Mouse (Mus musculus) layer of hippocampus, adult 9-10 months (tissue): ENCODE results near the gene Wwc1.

Experiments used
- DNase-seq: peaks from one replicate; pipeline ENCODE4 v3.0.0; 2022; ENCODE audit warnings: low spot score

The Wwc1 gene

GRCm38 (mm10) chr11:35933402-35934085 is 46.8 kb downstream of the Wwc1 start:
- no peak for DNase-seq

DNA sequence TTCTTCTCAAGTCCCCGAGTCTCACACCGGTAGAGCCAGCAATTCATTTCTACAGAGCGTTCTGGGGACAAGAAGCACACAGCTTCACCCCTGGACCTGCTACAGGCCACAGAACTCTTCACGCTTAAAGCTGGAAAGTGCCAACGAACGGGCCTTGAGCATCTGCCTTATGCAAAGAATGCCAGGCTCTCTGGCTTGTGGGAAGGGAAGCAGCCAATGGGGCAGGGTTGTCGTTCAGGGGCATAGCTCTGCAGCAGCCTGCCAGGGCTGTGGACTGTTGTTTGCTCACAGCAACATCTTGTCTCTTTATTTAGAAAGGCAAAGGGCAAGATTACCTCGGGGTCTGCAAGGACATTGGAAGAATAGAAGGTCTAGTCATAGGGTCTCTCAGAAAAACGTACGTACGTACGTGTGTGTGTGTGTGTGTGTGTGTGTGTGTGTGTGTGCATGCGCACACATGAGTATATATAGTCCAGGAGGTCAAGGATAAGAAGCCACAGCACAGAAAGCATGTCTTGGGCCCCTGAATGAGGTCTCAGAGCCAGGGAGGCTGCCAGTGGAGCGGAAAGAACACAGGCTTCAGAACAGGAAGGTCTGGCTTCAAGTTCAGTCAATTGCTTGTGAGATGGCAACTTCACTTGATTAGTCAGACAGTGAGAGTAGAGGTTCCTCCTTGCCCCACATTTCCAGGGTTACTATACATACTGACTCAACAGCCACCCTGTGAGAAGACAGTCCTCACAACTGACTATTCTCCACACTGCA is 48.0 kb downstream of the Wwc1 start:
- DNase-seq = no peak

- no peak for DNase-seq
Observed at GRCm38 (mm10) chr11:35930511-35931060, 49.7 kb downstream of the Wwc1 start.

- DNase-seq = no peak
Observed at GRCm38 (mm10) chr11:35928453-35928852, 51.9 kb downstream of the Wwc1 start.

GRCm38 (mm10) chr11:35927309-35927708 is 53.0 kb downstream of the Wwc1 start:
- no peak for DNase-seq

- no peak for DNase-seq
Observed at GRCm38 (mm10) chr11:35925592-35925991, 54.7 kb downstream of the Wwc1 start.

GRCm38 (mm10) chr11:35922205-35922873 is 58.0 kb downstream of the Wwc1 start:
- DNase-seq = no peak

DNA sequence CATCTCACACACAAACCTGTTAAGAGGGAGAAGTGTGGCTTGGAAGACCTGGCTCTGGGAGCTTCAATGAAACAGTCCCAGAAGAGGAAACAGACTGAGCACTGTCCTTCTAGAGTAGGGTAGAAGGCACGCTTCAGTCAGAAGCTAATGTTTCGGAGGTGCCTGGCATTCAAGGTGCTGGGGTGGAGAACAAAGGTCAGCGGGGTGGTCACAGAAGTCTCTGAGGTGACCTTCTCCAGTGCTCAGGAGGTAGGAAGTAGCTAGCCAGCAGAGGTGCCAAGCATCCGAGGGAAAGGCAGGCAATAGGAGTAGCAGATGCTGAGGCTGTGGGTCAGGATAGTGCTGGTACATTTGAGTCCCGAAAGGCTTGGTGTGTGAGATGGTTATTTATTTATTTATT is 59.6 kb downstream of the Wwc1 start:
- DNase-seq = no peak

DNA sequence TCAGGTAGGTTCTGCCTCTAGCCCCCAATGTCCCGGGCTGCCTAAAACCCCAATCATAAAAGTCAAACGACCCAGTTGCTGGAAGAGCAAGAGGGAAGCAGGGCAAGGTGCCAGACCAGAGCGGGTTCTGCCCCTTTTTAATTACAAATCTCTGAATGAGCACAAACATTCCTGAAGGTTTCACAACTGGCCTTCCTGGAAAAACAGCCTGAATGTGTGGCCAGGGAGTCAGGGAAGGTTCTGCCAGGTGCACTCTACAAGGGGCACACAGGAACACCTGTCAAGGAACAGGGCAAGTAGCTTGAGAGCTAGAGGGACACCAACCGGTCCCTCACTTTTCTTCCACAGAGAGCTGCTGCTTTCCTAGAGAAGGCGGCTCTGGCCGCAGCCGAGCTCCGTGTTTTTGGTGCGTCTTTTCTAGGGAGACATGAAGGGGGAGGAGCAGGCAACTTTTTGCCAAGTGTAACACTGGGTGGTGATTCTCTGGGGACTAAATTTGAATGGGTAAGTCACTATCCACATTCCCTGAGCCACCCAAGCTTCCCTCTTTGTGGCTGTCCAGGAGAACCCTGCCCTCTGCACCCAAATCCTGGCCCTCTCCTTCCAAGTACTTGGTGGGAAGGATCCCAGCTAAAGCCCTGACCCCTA is 60.3 kb downstream of the Wwc1 start:
- no peak for DNase-seq

DNA sequence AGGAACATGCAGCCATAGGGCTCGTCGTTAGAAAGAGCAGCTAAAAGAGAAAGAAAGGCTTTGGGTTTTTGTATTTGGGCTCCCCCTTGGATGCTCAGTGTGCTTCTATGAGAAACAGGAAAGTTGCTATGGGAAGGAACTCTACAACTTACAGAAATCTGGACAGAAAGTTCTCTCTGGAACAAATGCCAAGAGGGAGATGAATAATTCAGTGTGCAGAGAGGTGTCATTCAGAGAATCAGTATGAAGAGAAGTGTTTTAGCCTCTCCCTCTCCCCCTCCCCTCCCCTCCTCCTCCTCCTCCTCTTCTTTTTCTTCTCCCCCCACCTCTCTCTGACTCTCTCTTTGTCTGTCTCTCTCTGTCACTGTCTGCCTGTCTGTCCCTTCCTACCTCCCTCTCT is 60.9 kb downstream of the Wwc1 start:
- DNase-seq = no peak

DNA sequence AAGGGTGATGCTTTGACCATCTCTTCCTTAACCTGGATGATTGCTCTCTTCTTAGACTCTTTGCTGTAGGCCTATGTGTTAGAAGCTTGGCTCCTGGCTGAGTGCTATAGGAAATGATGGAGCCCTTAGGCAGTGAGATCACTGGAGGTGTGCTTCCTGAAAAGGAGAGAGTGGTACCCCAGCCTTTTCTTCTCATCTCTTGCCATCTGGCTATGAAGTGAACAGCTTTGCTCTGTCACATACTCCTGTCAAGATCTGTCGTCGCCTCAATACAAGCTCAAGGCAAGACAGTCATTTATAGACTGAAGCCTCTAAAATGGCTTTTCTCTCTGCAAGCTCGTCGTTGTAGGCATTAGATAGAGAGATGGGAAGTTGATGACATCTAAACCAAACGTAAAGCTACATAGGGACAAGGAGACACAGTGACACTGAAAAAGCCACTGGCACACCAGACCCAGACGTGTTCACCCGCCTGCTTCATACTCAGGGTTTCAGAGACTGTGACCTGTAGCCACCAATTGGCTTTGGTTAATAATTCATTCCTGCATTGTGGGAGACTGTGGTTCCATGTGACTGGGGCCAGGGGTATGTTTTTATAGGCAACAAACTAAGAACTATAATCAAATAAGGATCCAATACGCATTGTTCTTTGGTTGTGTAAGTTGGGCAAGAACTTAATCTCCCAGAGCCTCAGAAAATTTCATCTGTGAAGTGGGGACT is 63.7 kb downstream of the Wwc1 start:
- DNase-seq = no peak

DNA sequence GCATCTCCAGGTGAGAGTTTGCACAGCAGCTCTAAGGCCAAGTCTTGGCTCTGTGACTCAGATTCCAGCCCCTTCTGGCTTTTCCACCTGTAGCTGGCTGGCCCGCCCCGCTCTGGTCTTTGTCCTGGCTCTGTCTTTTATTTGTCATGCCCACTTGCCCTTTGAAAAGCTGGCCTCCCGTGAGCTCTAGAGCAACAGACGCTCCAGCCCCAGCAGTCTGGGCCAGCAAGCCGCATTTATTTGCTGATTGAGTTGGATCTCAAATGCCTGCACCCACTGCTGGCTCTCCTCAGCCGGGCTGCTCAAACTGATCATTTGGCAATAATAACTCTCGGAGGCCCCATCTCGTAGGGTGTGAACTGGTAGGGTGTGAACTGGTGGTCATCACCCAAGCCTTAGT is 64.8 kb downstream of the Wwc1 start:
- DNase-seq = no peak

DNA sequence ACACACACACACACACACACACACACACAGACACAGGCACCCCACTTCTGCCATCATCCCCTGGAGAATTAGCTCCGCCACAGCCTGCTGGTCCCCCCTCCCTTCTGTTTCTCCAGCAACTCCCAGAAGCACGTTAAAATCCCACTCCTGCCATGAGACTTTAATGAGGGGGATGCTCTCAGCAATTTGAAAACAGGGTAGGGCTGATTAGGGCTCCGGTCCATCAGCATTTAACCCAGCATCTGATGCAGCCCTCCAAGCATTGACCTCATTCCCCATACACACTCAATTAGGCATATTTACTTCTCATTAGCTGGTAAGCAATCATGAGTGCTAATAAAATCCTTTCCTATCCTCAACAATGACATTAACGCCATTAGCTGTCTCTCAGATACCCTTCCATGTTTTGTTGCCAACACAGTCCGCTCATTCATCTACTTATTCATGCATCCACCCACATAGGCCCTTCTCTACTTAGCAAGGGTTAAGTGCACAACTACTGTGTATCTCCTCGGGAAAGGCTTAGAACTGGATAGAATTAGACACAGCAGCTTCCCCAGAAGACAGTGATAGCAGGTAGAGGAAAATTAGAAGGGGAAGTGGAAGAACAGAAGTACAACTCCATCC is 66.8 kb downstream of the Wwc1 start:
- DNase-seq = no peak

DNA sequence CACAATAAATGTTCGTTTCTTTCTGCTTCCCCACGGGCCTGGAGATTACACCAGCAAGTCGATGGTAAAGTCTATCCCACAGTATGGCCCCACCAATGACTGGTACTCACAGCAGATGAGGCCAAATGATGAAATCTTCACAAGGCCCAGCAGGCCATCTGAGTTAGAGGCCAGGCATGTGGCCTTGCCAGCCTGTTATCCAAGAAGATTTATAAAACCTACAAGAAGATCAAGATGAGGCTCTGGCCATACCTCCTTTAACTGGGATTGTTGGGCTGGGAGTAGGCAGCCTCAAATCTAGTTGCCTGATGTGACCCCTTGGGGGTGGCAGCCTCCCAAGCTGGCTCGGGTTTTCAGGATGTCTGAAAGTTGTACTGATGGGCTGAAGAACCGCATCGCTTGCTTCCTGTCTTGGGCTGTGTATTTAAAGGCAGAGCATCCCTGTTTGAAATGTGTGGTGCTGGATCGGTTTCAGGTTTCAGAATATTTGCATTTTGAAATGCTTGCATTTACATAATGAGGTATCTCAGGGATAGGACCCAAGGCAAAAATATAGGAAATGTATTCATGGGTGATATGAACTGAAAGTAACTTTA is 75.3 kb downstream of the Wwc1 start:
- DNase-seq = no peak

DNA sequence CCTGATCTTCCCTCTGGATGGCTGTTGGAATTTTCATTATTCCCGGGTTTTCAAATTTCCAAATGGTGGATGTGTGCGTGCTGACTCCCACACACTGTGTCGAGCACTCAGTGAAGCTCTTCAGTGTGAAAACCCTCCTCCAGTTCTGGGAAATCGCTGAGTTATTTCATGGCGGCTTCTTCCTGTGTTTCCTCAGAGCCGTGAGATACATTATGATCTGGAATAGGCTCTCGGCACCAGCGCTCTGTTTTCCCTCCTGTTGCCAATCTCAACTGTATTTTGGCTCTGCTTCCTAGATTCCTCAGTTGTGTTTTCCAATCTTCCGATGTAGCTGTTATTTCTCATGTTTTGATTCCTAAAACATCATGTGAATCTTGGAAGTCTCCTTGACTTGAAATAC is 77.2 kb downstream of the Wwc1 start:
- no peak for DNase-seq

DNA sequence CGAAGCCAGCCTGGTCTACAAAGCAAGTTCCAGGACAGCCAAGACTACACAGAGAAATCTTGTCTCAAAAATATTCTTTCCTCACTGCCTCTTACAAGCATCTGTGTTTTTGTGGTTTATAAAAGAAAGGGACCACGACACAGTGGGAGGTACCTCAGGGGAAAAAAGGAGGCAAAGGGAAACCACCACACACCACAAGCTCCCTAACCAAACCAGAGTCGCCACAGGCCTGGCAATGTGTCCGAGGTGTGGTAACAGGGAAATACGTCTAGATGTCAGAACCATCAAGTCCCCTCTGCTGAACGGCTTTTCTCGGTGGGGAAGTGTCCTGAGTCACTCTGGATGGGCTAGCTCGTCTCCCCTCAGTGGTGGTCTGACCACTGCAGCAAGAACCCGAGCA is 80.4 kb downstream of the Wwc1 start:
- DNase-seq = no peak

DNA sequence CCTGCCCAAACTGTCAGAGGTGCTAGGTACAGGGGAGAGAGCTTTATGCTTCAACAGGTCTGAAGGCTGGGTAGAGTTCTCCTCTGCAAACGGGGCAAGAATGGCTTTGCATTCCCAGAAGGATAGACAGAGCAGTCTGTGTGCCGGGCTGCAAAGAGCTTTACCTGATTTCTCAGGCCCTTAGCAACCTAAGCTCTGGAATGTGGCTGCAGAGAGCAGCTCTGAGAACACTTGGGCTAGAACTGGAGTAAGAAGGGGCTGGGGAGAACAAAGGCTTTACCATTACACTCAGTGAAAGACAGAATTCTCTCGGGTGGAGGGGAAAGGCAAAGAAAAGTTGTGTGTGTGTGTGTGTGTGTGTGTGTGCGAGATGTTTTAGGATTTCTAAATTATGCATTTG is 86.9 kb downstream of the Wwc1 start:
- no peak for DNase-seq

DNA sequence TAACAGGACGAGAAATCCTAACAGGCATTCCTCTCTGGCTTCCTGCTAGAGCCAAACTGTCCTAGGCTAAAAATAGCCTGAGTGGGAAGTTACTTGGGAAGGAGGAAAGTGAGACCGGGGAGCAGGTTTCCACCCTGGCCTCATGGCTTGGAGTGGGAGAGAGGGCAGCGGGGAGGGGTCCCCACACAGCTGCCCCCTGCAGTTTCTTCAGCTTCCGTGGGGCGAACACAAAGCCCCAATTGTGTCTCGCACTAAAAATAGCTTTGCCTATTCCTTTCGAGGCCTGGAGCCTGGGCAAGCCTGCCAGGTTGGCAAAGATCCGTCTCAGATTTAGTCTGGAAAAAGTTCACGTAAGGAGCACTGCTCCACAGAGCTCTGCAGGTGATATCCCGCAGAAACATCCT is 87.3 kb downstream of the Wwc1 start:
- no peak for DNase-seq

DNA sequence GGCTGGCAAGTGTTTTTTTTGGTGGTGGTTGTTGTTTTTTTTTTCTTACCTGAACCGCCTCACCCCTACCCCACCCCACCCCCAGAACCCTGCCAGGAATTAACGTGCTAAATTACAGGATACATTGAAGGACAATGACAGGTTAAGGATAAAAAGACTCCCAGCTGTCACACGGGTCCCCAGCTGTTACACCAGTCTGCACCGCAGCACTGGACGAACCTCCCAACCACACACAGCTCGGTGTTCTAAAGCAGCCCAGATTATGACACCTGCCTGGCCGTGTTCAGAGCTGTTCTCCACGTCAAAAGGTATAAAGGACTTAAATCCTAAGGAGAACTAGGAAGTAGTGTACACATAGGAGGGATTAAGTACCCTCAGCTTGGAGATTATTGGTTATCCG is 88.0 kb downstream of the Wwc1 start:
- no peak for DNase-seq

- DNase-seq = no peak
Observed at GRCm38 (mm10) chr11:35888790-35889189, 91.5 kb downstream of the Wwc1 start.

DNA sequence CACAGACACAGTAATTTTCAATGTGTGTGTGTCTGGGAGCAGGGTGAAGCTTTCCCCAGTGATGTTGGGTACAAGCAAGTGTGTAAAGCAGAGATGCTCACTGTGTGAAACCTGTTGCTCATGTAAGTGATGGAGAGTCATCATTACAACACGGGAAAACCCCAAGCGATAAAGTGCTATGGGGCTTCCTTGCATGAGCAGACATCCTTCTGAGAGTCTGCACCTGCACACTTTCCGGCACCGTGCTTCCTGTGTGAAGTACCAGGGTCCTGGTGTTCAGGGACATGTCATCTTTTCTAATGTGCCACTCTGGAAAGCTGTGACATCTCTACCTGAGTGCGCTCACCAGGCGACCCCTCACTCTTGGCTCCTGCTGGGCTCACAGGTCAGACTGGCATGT is 97.5 kb downstream of the Wwc1 start:
- no peak for DNase-seq
